Mouse (Mus musculus): ENCODE data around the gene Gpsm2. TPM values are rescaled to one million over a fixed set of nuclear protein-coding genes. Genes with fewer than 3 reads are reported as not detected.

Gpsm2 gene
- polyA plus RNA-seq, 2 experiments = 20.1 to 48.6 TPM

DNA sequence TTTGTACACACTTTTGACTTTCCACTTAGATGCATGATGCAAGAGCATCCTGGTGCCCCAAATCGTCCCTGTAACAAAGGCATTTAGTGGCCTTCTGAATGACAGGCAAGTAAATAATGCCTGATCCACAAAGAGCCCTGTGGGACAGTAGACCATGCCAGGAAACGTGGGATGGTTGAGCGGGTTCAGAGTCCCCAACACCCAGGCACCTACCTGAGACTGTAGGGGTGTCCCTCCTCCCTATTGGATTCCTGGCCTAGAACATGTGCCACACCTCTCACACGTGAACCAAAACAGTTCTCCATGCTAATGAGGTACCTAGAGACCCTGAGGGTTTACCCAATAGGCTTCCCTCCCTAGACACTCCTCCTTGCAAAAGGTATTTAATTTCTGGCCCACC, 41.1 kb downstream of the Gpsm2 start:
- 85% methylated on average over 4 of the region's 4 CpGs for WGBS (ENCODE audit: insufficient replicate concordance)
- DNase-seq (ENCODE audit: low read depth in 3 of 3, low spot score in 3 of 3) (no peak), ATAC-seq (ENCODE audit: insufficient read depth) (0 out of 2 replicates have a peak, but pooled peaks have one; percentile 37)

DNA sequence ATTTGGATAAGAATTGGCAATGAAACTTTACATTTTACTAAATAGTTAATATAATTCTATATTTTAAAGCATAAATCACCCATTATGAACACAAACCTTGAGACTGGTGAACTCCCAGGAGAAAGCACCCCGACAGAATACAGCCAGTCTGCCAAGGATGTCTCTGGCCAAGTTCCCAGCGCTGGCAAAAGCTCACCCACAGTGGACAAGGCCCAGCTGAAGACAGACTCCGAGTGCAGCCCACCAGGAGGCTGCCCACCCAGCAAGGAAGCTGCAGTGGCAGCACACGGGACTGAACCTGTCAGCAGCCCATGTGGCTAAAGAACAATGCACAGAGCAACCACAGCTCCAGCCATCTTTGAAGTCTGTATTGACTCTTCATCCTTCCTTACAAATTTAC, 45.5 kb downstream of the Gpsm2 start:
- Histone ChIP-seq H3K4me2 (ENCODE audit: low read depth) (no peak overlapping the region), H3K4me1 (replicated peaks; ENCODE audit: control insufficient read depth in 2 of 2, insufficient read depth in 2 of 2, low read length in 1 of 2) (no peaks in the 10 kb centered on the region), H3K27ac (no peak overlapping the region), H3K36me3 (replicated peaks; ENCODE audit: control insufficient read depth, insufficient read depth, low read depth) (peaks cover 77% of the 10 kb centered on the region), H3K27me3 (ENCODE audit: control insufficient read depth, insufficient read depth, low read length) (no peaks in the 10 kb centered on the region), H3K4me3 (ENCODE audit: insufficient read depth in 1 of 2, low read depth in 2 of 2, low read length in 2 of 2) (no peak overlapping the region), H3K9me3 (ENCODE audit: control insufficient read depth, low read length) (no peaks in the 10 kb centered on the region), H3K9ac (replicated peaks) (no peak overlapping the region)
- no peak for TF ChIP-seq CTCF (IDR thresholded peaks at IDR 0.05; ENCODE audit: low read depth)
- TF ChIP-seq EP300 (IDR thresholded peaks at IDR 0.05; ENCODE audit: low read depth) = no peak
- whole genome bisulfite sequencing (ENCODE audit: insufficient replicate concordance) = 75% methylated on average over 4 of the region's 4 CpGs
- DNase-seq (ENCODE audit: low read depth in 3 of 3, low spot score in 3 of 3) (no peak), ATAC-seq (ENCODE audit: insufficient read depth) (no peak)

More for the DNA sequence above, 41.1 kb downstream of the Gpsm2 start:
- Histone ChIP-seq H3K36me3 (replicated peaks; ENCODE audit: control insufficient read depth, insufficient read depth, low read depth) (peaks cover 86% of the 10 kb centered on the region), H3K27ac (no peak overlapping the region), H3K9ac (replicated peaks) (no peak overlapping the region), H3K4me1 (replicated peaks; ENCODE audit: control insufficient read depth in 2 of 2, insufficient read depth in 2 of 2, low read length in 1 of 2) (no peaks in the 10 kb centered on the region), H3K9me3 (ENCODE audit: control insufficient read depth, low read length) (no peaks in the 10 kb centered on the region), H3K4me3 (ENCODE audit: insufficient read depth in 1 of 2, low read depth in 2 of 2, low read length in 2 of 2) (no peak overlapping the region), H3K27me3 (ENCODE audit: control insufficient read depth, insufficient read depth, low read length) (no peaks in the 10 kb centered on the region), H3K4me2 (ENCODE audit: low read depth) (no peak overlapping the region)
- TF ChIP-seq CTCF (IDR thresholded peaks at IDR 0.05; ENCODE audit: low read depth) = no peak
- no peak for TF ChIP-seq EP300 (IDR thresholded peaks at IDR 0.05; ENCODE audit: low read depth)

DNA sequence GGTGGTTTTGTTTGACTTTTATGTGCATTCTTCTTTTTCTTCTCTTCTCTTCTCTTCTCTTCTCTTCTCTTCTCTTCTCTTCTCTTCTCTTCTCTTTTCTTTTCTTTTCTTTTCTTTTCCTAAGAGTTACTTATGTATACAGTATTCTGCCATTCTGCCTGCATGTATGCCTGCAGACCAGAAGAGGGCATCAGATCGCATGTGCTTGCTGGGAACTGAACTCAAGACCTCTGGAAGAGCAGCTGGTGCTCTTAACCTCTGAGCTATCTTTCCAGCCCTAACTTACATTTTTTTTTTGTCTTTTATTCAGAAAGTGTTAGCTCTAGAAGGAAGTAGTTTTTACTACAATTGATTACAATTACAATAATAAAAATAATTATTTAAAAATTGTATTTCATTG, 61.2 kb downstream of the Gpsm2 start:
- WGBS (ENCODE audit: insufficient replicate concordance) = 82% methylated on average over 1 of the region's 1 CpGs
- H3K36me3 ChIP-seq (replicated peaks; ENCODE audit: control insufficient read depth, insufficient read depth, low read depth) = peaks cover 24% of the 10 kb centered on the region
- no peaks in the 10 kb centered on the region for H3K9me3 ChIP-seq (ENCODE audit: control insufficient read depth, low read length)
- ATAC-seq (ENCODE audit: insufficient read depth) = no peak
- no peak overlapping the region for H3K4me3 ChIP-seq (ENCODE audit: insufficient read depth in 1 of 2, low read depth in 2 of 2, low read length in 2 of 2)
- DNase-seq (ENCODE audit: low read depth in 3 of 3, low spot score in 3 of 3) = no peak
- TF ChIP-seq CTCF (IDR thresholded peaks at IDR 0.05; ENCODE audit: low read depth) (peak; percentile 64), EP300 (IDR thresholded peaks at IDR 0.05; ENCODE audit: low read depth) (no peak)
- no peak overlapping the region for H3K27ac ChIP-seq
- H3K27me3 ChIP-seq (ENCODE audit: control insufficient read depth, insufficient read depth, low read length) = no peaks in the 10 kb centered on the region
- H3K4me2 ChIP-seq (ENCODE audit: low read depth) = no peak overlapping the region
- no peak overlapping the region for H3K9ac ChIP-seq (replicated peaks)
- no peaks in the 10 kb centered on the region for H3K4me1 ChIP-seq (replicated peaks; ENCODE audit: control insufficient read depth in 2 of 2, insufficient read depth in 2 of 2, low read length in 1 of 2)

DNA sequence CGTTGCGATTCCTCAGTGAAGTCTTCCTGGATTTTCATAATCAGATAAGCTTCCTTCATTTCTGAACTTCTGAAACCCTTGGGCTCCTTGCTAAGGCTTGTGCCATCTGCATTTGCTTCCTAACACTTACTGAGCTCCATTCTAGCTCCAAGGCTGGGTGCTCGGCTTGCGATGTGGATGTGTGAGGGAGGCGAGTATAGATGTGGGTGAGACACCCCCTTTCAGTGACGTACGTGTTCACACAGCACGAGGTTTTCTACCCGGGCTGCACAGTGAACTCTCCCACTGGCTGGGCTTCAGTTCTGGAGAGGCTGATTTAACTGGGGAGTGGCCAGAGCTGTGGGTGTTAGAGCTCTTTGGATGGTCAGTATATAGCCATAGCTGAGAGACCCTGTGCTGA, 63.5 kb downstream of the Gpsm2 start:
- Histone ChIP-seq H3K4me1 (replicated peaks; ENCODE audit: control insufficient read depth in 2 of 2, insufficient read depth in 2 of 2, low read length in 1 of 2) (peaks cover 5% of the 10 kb centered on the region in 2 experiments; a peak in 2 of 4 replicates), H3K9me3 (ENCODE audit: control insufficient read depth, low read length) (no peaks in the 10 kb centered on the region), H3K36me3 (replicated peaks; ENCODE audit: control insufficient read depth, insufficient read depth, low read depth) (peaks cover 19% of the 10 kb centered on the region), H3K27me3 (ENCODE audit: control insufficient read depth, insufficient read depth, low read length) (no peaks in the 10 kb centered on the region), H3K4me3 (ENCODE audit: insufficient read depth in 1 of 2, low read depth in 2 of 2, low read length in 2 of 2) (no peak overlapping the region), H3K4me2 (ENCODE audit: low read depth) (no peak overlapping the region), H3K27ac (no peak overlapping the region), H3K9ac (replicated peaks) (no peak overlapping the region)
- WGBS (ENCODE audit: insufficient replicate concordance) = 85% methylated on average over 9 of the region's 9 CpGs
- DNase-seq (ENCODE audit: low read depth in 3 of 3, low spot score in 3 of 3) (no peak), ATAC-seq (ENCODE audit: insufficient read depth) (no peak)
- TF ChIP-seq EP300 (IDR thresholded peaks at IDR 0.05; ENCODE audit: low read depth) (no peak), CTCF (IDR thresholded peaks at IDR 0.05; ENCODE audit: low read depth) (no peak)

DNA sequence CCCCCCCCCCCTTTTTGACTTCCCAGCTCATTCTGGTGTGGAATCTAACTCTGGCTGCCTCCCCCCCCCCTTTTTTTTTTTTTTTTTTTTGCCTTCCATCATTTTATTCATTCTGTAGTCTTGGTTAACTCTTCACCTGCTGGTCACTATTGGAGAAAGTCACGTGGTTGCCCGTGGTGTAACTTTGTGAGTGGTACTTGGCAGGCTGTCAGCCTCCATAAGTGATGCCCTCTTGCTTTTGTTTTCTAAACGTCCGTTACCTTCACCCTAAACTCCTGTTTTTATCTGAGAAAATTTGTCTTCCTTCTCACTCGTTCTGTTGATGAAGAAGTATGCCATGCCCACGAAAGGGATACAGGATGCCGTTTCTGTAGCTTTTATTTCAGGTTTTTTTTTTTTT, 66.6 kb downstream of the Gpsm2 start:
- H3K27me3 ChIP-seq (ENCODE audit: control insufficient read depth, insufficient read depth, low read length) = no peaks in the 10 kb centered on the region
- H3K9me3 ChIP-seq (ENCODE audit: control insufficient read depth, low read length) = no peaks in the 10 kb centered on the region
- 77% methylated on average over 7 of the region's 7 CpGs for WGBS (ENCODE audit: insufficient replicate concordance)
- H3K4me1 ChIP-seq (replicated peaks; ENCODE audit: control insufficient read depth in 2 of 2, insufficient read depth in 2 of 2, low read length in 1 of 2) = peaks cover 10 to 11% of the 10 kb centered on the region in 2 experiments
- no peak overlapping the region for H3K9ac ChIP-seq (replicated peaks)
- H3K36me3 ChIP-seq (replicated peaks; ENCODE audit: control insufficient read depth, insufficient read depth, low read depth) = no peaks in the 10 kb centered on the region
- no peak overlapping the region for H3K4me3 ChIP-seq (ENCODE audit: insufficient read depth in 1 of 2, low read depth in 2 of 2, low read length in 2 of 2)
- TF ChIP-seq EP300 (IDR thresholded peaks at IDR 0.05; ENCODE audit: low read depth) (no peak), CTCF (IDR thresholded peaks at IDR 0.05; ENCODE audit: low read depth) (no peak)
- H3K4me2 ChIP-seq (ENCODE audit: low read depth) = peak overlapping the region; percentile 80
- ATAC-seq (ENCODE audit: insufficient read depth) (no peak), DNase-seq (ENCODE audit: low read depth in 3 of 3, low spot score in 3 of 3) (peak in 1 of 3 experiments; percentile 9)
- H3K27ac ChIP-seq = no peak overlapping the region

Data from liver, embryonic 14.5 days (tissue).